Mouse (Mus musculus) megakaryocyte, embryonic 14.5 days (primary cell): Measurements from ENCODE around the gene Zfp740.

Experiments used
- FLI1 ChIP-seq: IDR thresholded peaks from 2 replicates; pipeline ENCODE4 v1.6.1; 2012; ENCODE audit warnings: low read length, inconsistent platforms, mixed read lengths
- GATA1 ChIP-seq: IDR thresholded peaks from 3 replicates; pipeline ENCODE4 v1.6.1; 2012; ENCODE audit warnings: mixed read lengths, low read length, inconsistent platforms, borderline replicate concordance

- TF ChIP-seq GATA1 (no peak), FLI1 (no peak)
Measured at GRCm38 (mm10) chr15:102231748-102232147, 28.7 kb downstream of the Zfp740 start, which contains the start of gene Itgb7.
